28 mouse cellular contexts compared by ENCODE assay signal in the genomic region with DNA sequence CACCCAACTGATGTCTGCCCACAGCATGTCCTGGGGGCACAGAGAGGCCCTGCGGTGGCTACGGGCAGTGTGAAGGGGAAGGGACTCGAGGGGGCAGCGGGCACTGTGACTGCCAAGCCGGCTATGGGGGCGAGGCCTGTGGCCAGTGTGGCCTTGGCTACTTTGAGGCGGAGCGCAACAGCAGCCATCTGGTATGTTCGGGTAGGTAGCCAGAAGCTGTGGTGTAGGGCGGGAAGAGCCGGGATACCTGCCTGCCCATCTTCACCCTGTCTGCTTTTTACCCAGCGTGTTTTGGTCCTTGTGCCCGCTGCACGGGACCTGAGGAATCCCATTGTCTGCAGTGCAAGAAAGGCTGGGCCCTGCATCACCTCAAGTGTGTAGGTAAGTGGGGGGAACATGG. TPM values are rescaled to one million over a fixed set of nuclear protein-coding genes. Genes with fewer than 3 reads are reported as not detected.
"Had no signal": no experiment of that assay in that cellular context is flagged by ENCODE, and none has a peak within 500 bp of the region (broad histone marks: within the 10 kb centered on the region; RNA-seq: fewer than 3 reads in every experiment).

No protein-coding gene starts in this region.

- H3K9me3 ChIP-seq: heart, embryonic 10.5 days; heart, embryonic 12.5 days; hindbrain, embryonic 10.5 days; hindbrain, embryonic 12.5 days; kidney, embryonic 15.5 days; limb, embryonic 13.5 days; limb, embryonic 15.5 days; liver, embryonic 12.5 days had no signal

- H3K27ac ChIP-seq: gastrocnemius, adult 2 months; heart, embryonic 10.5 days; hindbrain, embryonic 10.5 days; hindbrain, embryonic 12.5 days; hindbrain, embryonic 14.5 days; kidney, embryonic 15.5 days; kidney, postnatal 0 days; limb, embryonic 13.5 days; limb, embryonic 15.5 days; liver, embryonic 12.5 days; liver, embryonic 14.5 days had no signal

- H3K4me3 ChIP-seq: gastrocnemius, adult 2 months; heart, embryonic 10.5 days; heart, embryonic 12.5 days; hindbrain, embryonic 10.5 days; hindbrain, embryonic 12.5 days; kidney, embryonic 15.5 days; limb, embryonic 13.5 days; limb, embryonic 15.5 days; liver, embryonic 12.5 days had no signal

- DNase-seq: gastrocnemius, adult 2 months; gastrocnemius, postnatal 10 days; gastrocnemius, postnatal 25 days; heart, postnatal 10 days; heart, postnatal 4 days; kidney, adult 11 months; kidney, adult 2 months; kidney, adult 9 months; kidney, postnatal 14 days; kidney, postnatal 36 days; layer of hippocampus, adult 9-11 months; layer of hippocampus, postnatal 36 days; left cerebral cortex, postnatal 4 days had no signal

- H3K9ac ChIP-seq: heart, embryonic 12.5 days; hindbrain, embryonic 12.5 days; hindbrain, embryonic 14.5 days; kidney, embryonic 15.5 days; limb, embryonic 13.5 days; limb, embryonic 15.5 days; liver, embryonic 12.5 days; liver, embryonic 14.5 days had no signal

- H3K27me3 ChIP-seq: heart, embryonic 12.5 days; hindbrain, embryonic 12.5 days had no signal

RNA-seq across cellular contexts. Expression of a gene that starts 12.3 kb away (rescaled TPM):
- total RNA-seq: granulocyte monocyte progenitor cell, adult 5-6 weeks; heart, adult 8-10 months; heart, postnatal 10 days; heart, postnatal 25 days; heart, postnatal 4 days had no signal
- polyA plus RNA-seq: liver, adult 2 months; liver, embryonic 14.5 days had no signal

RNA-seq across cellular contexts. Expression of a gene that starts 18.2 kb away (rescaled TPM):
- total RNA-seq: granulocyte monocyte progenitor cell, adult 5-6 weeks had no signal
